Mouse (Mus musculus) heart, adult 2 months (tissue): Measurements from ENCODE around the gene Cdh4. TPM values are rescaled to one million over a fixed set of nuclear protein-coding genes. Genes with fewer than 3 reads are reported as not detected.

Experiments
- DNase-seq, 2 experiments: peaks; one replicate each; pipeline ENCODE4 v3.0.0; 2021
- H3K27ac ChIP-seq: fragments of 200-600 bp; 2 replicates; pipeline ENCODE4 v1.8.1; 2022
- H3K27me3 ChIP-seq: fragments of 200-500 bp; 2 replicates; pipeline ENCODE4 v1.6.1; 2012; ENCODE audit warnings: mild to moderate bottlenecking, low read length, inconsistent platforms, mixed read lengths; ENCODE audit not compliant: control insufficient read depth, insufficient read depth
- H3K36me3 ChIP-seq: fragments of 200-500 bp; 2 replicates; pipeline ENCODE4 v1.6.1; 2012; ENCODE audit warnings: low read length, inconsistent platforms; ENCODE audit not compliant: control insufficient read depth, insufficient read depth
- H3K4me1 ChIP-seq: fragments of 200-500 bp; 2 replicates; pipeline ENCODE4 v1.6.1; 2011; ENCODE audit warnings: low read length; ENCODE audit not compliant: control insufficient read depth, insufficient read depth
- H3K4me3 ChIP-seq: fragments of 200-600 bp; 2 replicates; pipeline ENCODE4 v1.8.1; 2022
- H3K79me2 ChIP-seq: fragments of 200-500 bp; replicated peaks from 2 replicates; pipeline ENCODE4 v1.6.1; 2012; ENCODE audit warnings: mild to moderate bottlenecking, inconsistent platforms, low read length, moderate library complexity, mixed read lengths; ENCODE audit not compliant: control insufficient read depth, insufficient read depth
- H3K9ac ChIP-seq: fragments of 200-500 bp; 2 replicates; pipeline ENCODE4 v1.6.1; 2012; ENCODE audit warnings: low read depth, mild to moderate bottlenecking, control low read depth, inconsistent platforms, low read length, mixed read lengths
- CTCF ChIP-seq: fragments of 200-600 bp; IDR thresholded peaks from 2 replicates; pipeline ENCODE4 v1.8.1; 2022; ENCODE audit warnings: antibody characterized with exemption, mild to moderate bottlenecking, moderate library complexity
- EP300 ChIP-seq: fragments of 200-500 bp; IDR thresholded peaks from 2 replicates; pipeline ENCODE4 v1.6.1; 2011; ENCODE audit warnings: low read depth, low read length, control low read depth; ENCODE audit not compliant: insufficient read depth
- POLR2A ChIP-seq: fragments of 200-500 bp; IDR thresholded peaks from 2 replicates; pipeline ENCODE4 v1.6.1; 2011; ENCODE audit warnings: mild to moderate bottlenecking, low read depth, low read length, control low read depth; ENCODE audit not compliant: insufficient read depth
- WGBS: fragments of 180-500 bp; shearing (Covaris S2); methylation state at CpG from one replicate; pipeline ENCODE4 v1.1.7; 2018; 5-methylcytosine and 5-hydroxymethylcytosine counted together
- intact Hi-C: fragments of 180-260 bp; cut with DNase I; formaldehyde crosslinking; loops from one replicate; pipeline ENCODE4 v1.15.1; 2025
- polyA plus RNA-seq: library from polyadenylated mRNA; depleted of rRNA; stranded (reverse); fragments of >200 nt; gene quantifications from 2 replicates; pipeline ENCODE4 v1.2.3, GENCODE M21; 2012
- total RNA-seq, 2 experiments: library from RNA; stranded (reverse); gene quantifications; 2 replicates each; pipeline ENCODE4 v1.2.3; 2021

Gene Cdh4
- total and polyA plus RNA-seq, 3 experiments: 0.90 to 1.2 (median 0.93) TPM

GRCm38 (mm10) chr2:179709111-179709510 lies 266.9 kb downstream of the Cdh4 start:
- intact Hi-C loops: no loop called here
- WGBS: 83% methylated on average over 2 of the region's 2 CpGs

GRCm38 (mm10) chr2:179712690-179713089 lies 270.5 kb downstream of the Cdh4 start:
- H3K4me1 ChIP-seq: no peaks in the 10 kb centered on the region
- no peak overlapping the region for H3K27ac ChIP-seq
- intact Hi-C loops: no loop called here
- no peak overlapping the region for H3K4me3 ChIP-seq
- no peaks in the 10 kb centered on the region for H3K36me3 ChIP-seq
- H3K9ac ChIP-seq: no peak overlapping the region
- no peak for DNase-seq
- TF ChIP-seq CTCF: no peak
- no peak for TF ChIP-seq EP300
- no peak for TF ChIP-seq POLR2A
- no peaks in the 10 kb centered on the region for H3K27me3 ChIP-seq
- 69% methylated on average over 7 of the region's 7 CpGs for WGBS
- no peaks in the 10 kb centered on the region for H3K79me2 ChIP-seq

More at GRCm38 (mm10) chr2:179709111-179709510, 266.9 kb downstream of the Cdh4 start:
- Histone ChIP-seq H3K27me3 (no peaks in the 10 kb centered on the region), H3K4me3 (no peak overlapping the region), H3K27ac (no peak overlapping the region), H3K4me1 (no peaks in the 10 kb centered on the region), H3K79me2 (no peaks in the 10 kb centered on the region), H3K36me3 (no peaks in the 10 kb centered on the region), H3K9ac (no peak overlapping the region)
- no peak for TF ChIP-seq CTCF
- TF ChIP-seq EP300: no peak
- no peak for TF ChIP-seq POLR2A
- no peak for DNase-seq

GRCm38 (mm10) chr2:179713326-179713725 lies 271.1 kb downstream of the Cdh4 start:
- no peaks in the 10 kb centered on the region for H3K79me2 ChIP-seq
- whole genome bisulfite sequencing: 59% methylated on average over 4 of the region's 4 CpGs
- H3K27ac ChIP-seq: no peak overlapping the region
- DNase-seq: no peak
- TF ChIP-seq EP300: no peak
- TF ChIP-seq POLR2A: no peak
- TF ChIP-seq CTCF: no peak
- no peak overlapping the region for H3K9ac ChIP-seq
- H3K4me3 ChIP-seq: no peak overlapping the region
- H3K36me3 ChIP-seq: no peaks in the 10 kb centered on the region
- no peaks in the 10 kb centered on the region for H3K4me1 ChIP-seq
- intact Hi-C loops: no loop called here
- H3K27me3 ChIP-seq: no peaks in the 10 kb centered on the region

- Histone ChIP-seq H3K27ac (no peak overlapping the region), H3K27me3 (no peaks in the 10 kb centered on the region), H3K4me1 (no peaks in the 10 kb centered on the region), H3K36me3 (no peaks in the 10 kb centered on the region), H3K4me3 (no peak overlapping the region), H3K9ac (no peak overlapping the region), H3K79me2 (no peaks in the 10 kb centered on the region)
- intact Hi-C loops: no loop called here
- TF ChIP-seq CTCF (no peak), EP300 (no peak), POLR2A (no peak)
- WGBS: 53% methylated on average over 3 of the region's 3 CpGs
- no peak for DNase-seq
Measured at GRCm38 (mm10) chr2:179714145-179714544, 271.9 kb downstream of the Cdh4 start.

- no peaks in the 10 kb centered on the region for H3K27me3 ChIP-seq
- H3K36me3 ChIP-seq: no peaks in the 10 kb centered on the region
- H3K4me1 ChIP-seq: no peaks in the 10 kb centered on the region
- no peak overlapping the region for H3K27ac ChIP-seq
- H3K4me3 ChIP-seq: no peak overlapping the region
- H3K9ac ChIP-seq: no peak overlapping the region
- DNase-seq: no peak
- WGBS: 94% methylated on average over 1 of the region's 1 CpGs
- TF ChIP-seq POLR2A (no peak), EP300 (no peak), CTCF (no peak)
- intact Hi-C loops: no loop called here
- no peaks in the 10 kb centered on the region for H3K79me2 ChIP-seq
Measured at GRCm38 (mm10) chr2:179715375-179715774, 273.1 kb downstream of the Cdh4 start.

GRCm38 (mm10) chr2:179720366-179720765 lies 278.1 kb downstream of the Cdh4 start:
- no peak for TF ChIP-seq EP300
- no peak for TF ChIP-seq CTCF
- Histone ChIP-seq H3K36me3 (no peaks in the 10 kb centered on the region), H3K79me2 (no peaks in the 10 kb centered on the region), H3K4me3 (no peak overlapping the region), H3K4me1 (no peaks in the 10 kb centered on the region), H3K27ac (no peak overlapping the region), H3K9ac (no peak overlapping the region), H3K27me3 (no peaks in the 10 kb centered on the region)
- DNase-seq: no peak
- WGBS: 56% methylated on average over 3 of the region's 3 CpGs
- intact Hi-C loops: no loop called here
